Mouse (Mus musculus) embryonic fibroblast, embryonic 13.5 days (primary cell): Measurements from ENCODE around the gene Kdm5a.

Experiments
- CTCF ChIP-seq: IDR thresholded peaks from 2 replicates; pipeline ENCODE4 v1.5.1; 2011; ENCODE audit warnings: mild to moderate bottlenecking, control low read depth, low read length, moderate library complexity, borderline replicate concordance; ENCODE audit not compliant: insufficient read depth
- POLR2A ChIP-seq: IDR thresholded peaks from 2 replicates; pipeline ENCODE4 v1.6.1; 2011; ENCODE audit warnings: low read depth, mild to moderate bottlenecking, control low read depth, low read length, moderate library complexity

DNA sequence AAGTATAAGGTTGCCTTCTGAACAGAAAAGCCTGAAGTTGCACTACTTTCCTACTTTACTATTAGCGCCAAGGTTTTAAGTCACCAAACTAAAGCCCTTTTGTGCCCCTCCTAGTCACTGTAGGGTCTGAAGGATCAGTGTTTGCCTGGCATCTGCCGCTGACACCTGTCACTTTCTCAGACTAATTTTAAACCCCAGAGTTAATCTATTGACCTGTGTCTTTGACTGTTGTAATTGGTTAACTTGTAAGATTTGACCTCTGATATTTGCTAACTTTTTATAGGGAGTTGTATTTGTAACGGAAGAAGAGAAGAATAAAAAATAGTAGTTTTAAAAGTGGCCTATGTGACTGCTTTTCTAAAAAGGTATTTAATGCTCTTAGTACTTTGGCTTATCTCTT lies 74.2 kb downstream of the Kdm5a start:
- TF ChIP-seq CTCF (no peak), POLR2A (no peak)
